Comparison of ENCODE assay signal across 1 mouse cellular context in the genomic region with DNA sequence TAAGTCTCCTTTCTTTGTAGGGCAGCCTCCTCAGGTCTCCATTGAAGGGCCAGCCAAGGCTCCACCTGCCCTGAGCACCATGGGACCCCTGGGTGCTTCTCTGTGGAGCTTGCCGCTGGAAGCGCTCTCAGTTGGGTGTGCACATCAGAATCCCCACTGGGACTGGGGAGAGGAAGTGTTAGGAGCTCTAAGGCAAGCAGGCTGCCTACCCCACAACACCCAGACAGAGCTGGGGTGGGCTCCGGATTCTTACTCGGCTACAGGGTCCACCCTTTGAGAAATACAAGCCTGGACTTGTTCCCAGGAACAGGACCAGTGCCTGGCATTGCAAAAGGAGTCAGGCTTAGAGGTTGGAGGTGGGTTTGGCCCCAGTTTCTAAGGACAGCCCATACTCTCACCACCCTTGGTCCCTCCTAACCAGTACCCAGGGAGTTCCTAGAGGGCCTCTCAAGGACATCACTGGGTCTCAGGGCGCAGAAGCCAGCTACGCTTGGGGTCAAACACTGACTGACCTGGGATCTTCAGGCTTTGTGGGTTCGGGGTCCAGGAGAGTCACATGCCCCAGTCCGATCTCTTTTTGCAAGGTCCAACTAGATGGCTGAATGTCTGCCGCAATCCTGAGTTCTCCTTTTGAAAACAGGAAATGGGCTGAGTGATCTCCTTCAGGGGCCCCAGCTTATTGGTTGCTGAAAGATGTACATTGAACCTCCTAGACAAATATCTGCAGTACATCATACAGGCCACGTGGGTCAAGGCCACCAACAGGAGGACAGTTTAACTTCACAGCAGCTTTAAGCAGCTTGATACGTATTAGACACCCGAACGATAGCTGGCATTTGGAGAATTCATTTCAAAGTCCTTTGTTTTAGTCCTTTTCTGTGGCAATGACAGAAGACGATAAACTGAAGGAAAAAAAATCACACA.
TF ChIP-seq lines count a peak whose summit lies in the region.

TSS of gene Snx20 (minus strand) at position 655 of the 924 bp plus-strand sequence.

TF ChIP-seq in CH12.LX, 34 proteins besides CTCF, POLR2A, EP300 and RAD21 (continued from another document):
- TF ChIP-seq MAFK (IDR thresholded peaks at IDR 0.05; ENCODE audit: insufficient replicate concordance, low read length) (0 out of 2 replicates have a peak, but pooled peaks have one; percentile 4), MAZ (IDR thresholded peaks at IDR 0.05; ENCODE audit: low read depth, low read length) (peak; percentile 48; the same call in 1 of the 2 replicates), CHD1 (IDR thresholded peaks at IDR 0.05; ENCODE audit: low read depth, low read length) (peak; percentile 51; the same call in 1 of the 2 replicates), UBTF (IDR thresholded peaks at IDR 0.05; ENCODE audit: low read depth, low read length) (no peak; the same call in 1 of the 2 replicates), USF1 (IDR thresholded peaks at IDR 0.05; ENCODE audit: low read depth, low read length) (peak; percentile 91), GABPA (IDR thresholded peaks at IDR 0.05; ENCODE audit: insufficient replicate concordance, low read depth, low read length) (no peak), ZNF384 (IDR thresholded peaks at IDR 0.05; ENCODE audit: low read depth, low read length) (no peak), ETS1 (conservative IDR thresholded peaks at IDR 0.05; ENCODE audit: low read depth, low read length) (peak; percentile 63), ZKSCAN1 (IDR thresholded peaks at IDR 0.05; ENCODE audit: borderline replicate concordance, low read depth, low read length) (no peak), KAT2A (IDR thresholded peaks at IDR 0.05; ENCODE audit: insufficient replicate concordance, low read length) (no peak), ZMIZ1 (IDR thresholded peaks at IDR 0.05; ENCODE audit: low read depth, low read length) (peak; percentile 56; the same call in 1 of the 2 replicates), CHD2 (IDR thresholded peaks at IDR 0.05; ENCODE audit: low read length) (0 out of 2 replicates have a peak, but pooled peaks have one; percentile 31), ELF1 (IDR thresholded peaks at IDR 0.05; ENCODE audit: low read depth, low read length) (peak; percentile 84), JUN (IDR thresholded peaks at IDR 0.05; ENCODE audit: insufficient read depth, low read depth, low read length) (0 out of 2 replicates have a peak, but pooled peaks have one; percentile 8), MEF2A (IDR thresholded peaks at IDR 0.05; ENCODE audit: borderline replicate concordance, low read depth, low read length) (no peak), TCF12 (IDR thresholded peaks at IDR 0.05; ENCODE audit: low read depth, low read length) (peak; percentile 73), MYC (IDR thresholded peaks at IDR 0.05; ENCODE audit: low read depth, low read length) (peak; percentile 92), PAX5 (IDR thresholded peaks at IDR 0.05; ENCODE audit: low read length) (no peak)
TF ChIP-seq in CH12.LX: peak in this region for 22.
